Mouse (Mus musculus) Muller cell, postnatal 12 days (primary cell): ENCODE results near the gene Itm2a.

Source experiments
- DNase-seq: peaks from one replicate; pipeline ENCODE4 v3.0.0-alpha.2; 2015; ENCODE audit errors: inconsistent ontology term

Itm2a gene

GRCm38 (mm10) chrX:107402915-107403912 lies at the start of gene Itm2a:
TSS of gene Itm2a (minus strand) at chrX:107403376.
- DNase-seq: peak; percentile 66

- no peak for DNase-seq
Observed at GRCm38 (mm10) chrX:107435887-107436286, 32.7 kb upstream of the Itm2a start.

GRCm38 (mm10) chrX:107421304-107421703 lies 18.1 kb upstream of the Itm2a start:
- no peak for DNase-seq

GRCm38 (mm10) chrX:107417345-107417744 lies 14.2 kb upstream of the Itm2a start:
- peak; percentile 42 for DNase-seq

- DNase-seq: no peak
Observed at GRCm38 (mm10) chrX:107415999-107416398, 12.8 kb upstream of the Itm2a start.

GRCm38 (mm10) chrX:107402481-107402880 lies 695 bp downstream of the Itm2a start:
- peak; percentile 33 for DNase-seq

GRCm38 (mm10) chrX:107399087-107399486 lies 4.1 kb downstream of the Itm2a start:
- DNase-seq: no peak

GRCm38 (mm10) chrX:107393256-107393655 lies 9.9 kb downstream of the Itm2a start:
- no peak for DNase-seq

- no peak for DNase-seq
Observed at GRCm38 (mm10) chrX:107375329-107375728, 27.8 kb downstream of the Itm2a start.
